Mouse (Mus musculus): ENCODE measurements around the gene Gm21973.
A peak's percentile ranks its signal among the peaks of the same experiment; 100 is the strongest.

Gene Gm21973

DNA sequence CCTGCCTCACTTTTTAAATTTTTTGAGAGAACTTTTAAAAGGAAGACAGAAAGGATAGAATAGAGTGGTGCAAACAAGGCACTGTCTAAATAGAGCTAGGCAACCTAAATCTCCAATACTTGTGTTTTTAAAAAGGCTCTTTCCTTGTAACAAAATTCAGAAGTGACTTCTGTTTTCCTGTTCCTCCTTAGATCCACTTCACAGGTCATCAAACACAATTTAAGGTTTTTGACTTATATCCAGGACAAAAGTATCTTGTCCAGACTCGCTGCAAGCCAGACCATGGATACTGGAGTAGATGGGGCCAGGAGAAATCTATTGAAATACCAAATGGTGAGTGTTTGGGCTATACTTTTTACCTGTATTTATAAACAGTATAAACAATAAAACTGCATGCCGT, at the start of gene Gm21973:
TSS of gene Gm21973 (plus strand) at position 301 of the 400 bp plus-strand sequence.
- no peak for DNase-seq (ENCODE audit: low spot score)

DNA sequence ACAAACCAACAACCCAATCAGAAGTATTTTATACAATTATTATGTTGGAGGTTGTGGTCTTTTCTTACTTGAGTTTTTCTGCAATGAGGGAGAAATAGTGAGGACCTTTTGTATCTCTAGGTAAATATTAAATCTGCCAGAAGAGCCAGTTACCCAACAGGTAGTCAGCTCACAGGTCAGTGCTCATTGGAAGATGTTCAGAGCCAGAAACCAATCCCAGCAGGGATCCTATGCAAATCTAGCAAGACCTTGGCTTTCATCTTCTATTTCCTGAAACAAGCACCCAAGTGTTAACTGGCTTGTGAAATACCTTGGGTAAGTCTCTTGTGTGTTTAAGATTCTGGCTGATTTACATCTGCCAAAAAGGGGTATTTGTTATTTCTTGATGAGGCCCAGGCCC, 48.8 kb upstream of the Gm21973 start:
- no peak for DNase-seq (ENCODE audit: low spot score)

DNA sequence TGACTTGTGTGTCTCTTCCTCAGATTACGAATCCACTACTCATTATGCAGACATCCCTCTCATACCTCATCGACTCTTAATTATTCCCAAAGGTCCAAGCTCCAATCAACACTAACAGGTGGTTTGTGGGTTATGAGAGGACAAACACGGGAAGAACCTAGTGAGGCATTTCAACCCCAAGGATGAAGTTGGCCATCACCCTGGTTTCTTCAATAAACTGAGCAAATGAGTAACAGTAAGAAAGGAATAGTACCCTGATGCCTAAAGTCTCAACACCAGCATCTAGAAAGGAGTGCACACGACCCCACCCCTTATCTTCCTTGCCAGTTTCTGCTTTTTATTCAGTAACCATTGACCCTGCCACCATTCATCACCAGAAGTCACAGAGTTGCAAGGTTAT, 47.7 kb upstream of the Gm21973 start:
- no peak for DNase-seq (ENCODE audit: low spot score)

DNA sequence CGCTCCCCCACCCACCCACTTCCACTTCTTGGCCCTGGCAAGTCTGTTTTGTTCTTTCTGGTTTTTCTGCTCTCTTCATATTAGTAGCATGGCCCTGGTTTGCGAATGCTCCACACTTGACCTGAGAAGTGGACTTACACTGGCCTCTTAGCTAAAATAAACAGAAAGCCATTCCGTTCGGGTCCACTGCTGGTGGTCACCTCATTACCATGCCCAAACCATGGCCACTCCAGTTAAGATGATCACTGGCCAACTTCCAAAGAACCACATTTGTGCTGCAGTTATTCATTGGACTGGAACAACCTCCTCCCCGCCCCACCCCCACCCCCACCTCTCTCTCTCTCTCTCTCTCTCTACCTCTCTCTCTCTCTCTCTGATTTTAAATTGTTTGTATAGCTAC, 43.6 kb upstream of the Gm21973 start:
- peak; percentile 54 for DNase-seq (ENCODE audit: low spot score)

DNA sequence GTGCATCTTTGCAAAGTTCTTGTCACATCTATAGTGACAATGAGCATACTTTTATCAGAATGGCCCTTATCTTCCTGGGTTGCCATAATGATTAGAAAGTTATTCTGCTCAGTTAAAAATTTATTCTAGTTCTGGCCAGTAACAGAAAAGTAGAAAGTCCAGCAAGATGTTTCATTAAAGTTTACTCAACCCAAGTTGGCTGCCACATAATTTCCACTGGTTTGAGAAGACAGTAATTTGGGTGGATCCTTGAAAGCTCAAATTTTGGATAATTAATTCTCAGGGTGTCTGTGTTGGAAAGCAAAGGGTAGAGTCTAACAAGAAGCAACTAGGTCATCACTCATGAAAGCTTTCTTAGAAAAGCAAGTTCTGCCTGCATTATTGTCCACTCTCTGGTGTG, 41.5 kb upstream of the Gm21973 start:
- no peak for DNase-seq (ENCODE audit: low spot score)

DNA sequence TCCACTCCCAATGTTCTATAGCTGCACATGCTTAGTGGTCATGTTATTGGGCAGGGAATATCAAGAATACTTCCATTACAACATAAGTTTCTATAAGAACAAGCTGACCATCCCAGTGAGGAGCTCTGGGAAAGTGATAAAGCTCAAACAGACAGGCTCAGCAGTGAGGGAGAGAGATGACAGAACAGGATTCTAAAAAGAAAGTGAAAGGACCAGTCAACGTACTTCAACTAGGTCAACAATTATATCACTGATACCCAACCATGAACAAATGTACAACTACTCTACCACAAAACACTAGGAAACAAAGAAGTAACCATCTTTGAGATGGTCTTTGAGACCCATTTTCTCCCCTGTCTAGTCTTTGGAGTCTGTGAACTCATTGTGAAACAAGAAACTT, 28.6 kb upstream of the Gm21973 start:
- DNase-seq (ENCODE audit: low spot score) = no peak

- no peak for DNase-seq (ENCODE audit: low spot score)
These were observed 27.1 kb upstream of the Gm21973 start for GRCm38 (mm10) chr15:10298058-10298457.

DNA sequence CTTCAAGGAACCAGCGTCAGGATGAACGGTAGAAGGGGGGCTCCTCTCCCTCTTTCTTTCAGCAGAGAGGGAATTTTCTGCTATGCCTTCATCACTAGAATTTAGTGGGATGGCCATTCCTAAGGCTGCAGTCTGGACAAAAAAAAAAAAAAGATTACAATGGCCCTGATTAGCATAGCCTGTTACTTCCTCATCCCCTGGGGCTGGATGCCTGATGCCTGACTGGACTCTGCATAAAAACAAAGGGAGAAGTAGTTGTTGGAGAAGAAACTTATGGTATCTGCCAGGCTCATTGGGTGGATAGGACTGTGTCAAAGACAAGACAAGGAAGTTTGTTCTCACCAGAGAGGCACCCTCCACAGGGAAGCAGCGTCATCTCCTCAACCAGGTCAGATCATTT, 25.7 kb upstream of the Gm21973 start:
- DNase-seq (ENCODE audit: low spot score) = no peak

DNA sequence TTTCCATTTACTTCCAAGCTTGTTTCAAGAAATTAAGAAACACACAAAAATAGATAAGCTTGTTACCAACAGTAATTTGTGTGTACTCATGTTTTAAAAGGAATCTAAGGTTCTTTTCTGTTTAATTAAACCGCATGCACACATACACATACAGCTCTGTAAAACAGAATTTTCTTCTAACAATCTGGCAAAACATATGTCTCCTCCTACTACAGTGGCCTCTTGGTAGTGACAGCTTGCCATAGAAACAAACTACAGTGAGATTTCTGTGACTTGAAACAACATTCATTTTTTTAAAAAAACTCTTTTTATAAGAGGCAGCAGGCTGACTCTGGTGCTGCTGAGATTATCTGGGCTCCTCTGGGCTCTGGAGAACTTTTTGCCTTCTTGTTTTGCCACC, 18.7 kb upstream of the Gm21973 start:
- DNase-seq (ENCODE audit: low spot score) = no peak

GRCm38 (mm10) chr15:10311826-10312225, 13.4 kb upstream of the Gm21973 start:
- DNase-seq (ENCODE audit: low spot score) = no peak

GRCm38 (mm10) chr15:10313522-10314455, 11.4 kb upstream of the Gm21973 start:
- peak; percentile 39 for DNase-seq (ENCODE audit: low spot score)

- DNase-seq (ENCODE audit: low spot score) = no peak
These were observed 5.4 kb downstream of the Gm21973 start for GRCm38 (mm10) chr15:10330626-10331025.

DNA sequence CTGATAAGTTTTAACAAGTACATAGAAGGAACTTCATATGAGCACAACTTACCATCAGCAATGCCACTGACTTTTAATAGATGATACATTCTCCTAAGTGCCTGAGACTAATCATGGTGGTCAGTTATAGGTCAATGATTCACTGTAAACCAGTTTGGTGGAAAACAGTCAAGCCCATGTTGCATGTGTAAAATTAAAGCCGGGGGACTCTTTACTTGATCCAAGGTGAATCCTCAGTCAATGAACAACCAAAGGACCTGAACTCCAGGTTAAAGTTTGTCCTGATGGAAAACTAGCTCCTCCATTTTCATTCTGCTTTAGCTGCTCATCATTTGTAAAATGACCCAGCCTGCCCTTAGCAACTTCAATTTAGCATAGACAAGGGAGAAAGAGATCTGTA, 7.4 kb downstream of the Gm21973 start:
- no peak for DNase-seq (ENCODE audit: low spot score)

DNA sequence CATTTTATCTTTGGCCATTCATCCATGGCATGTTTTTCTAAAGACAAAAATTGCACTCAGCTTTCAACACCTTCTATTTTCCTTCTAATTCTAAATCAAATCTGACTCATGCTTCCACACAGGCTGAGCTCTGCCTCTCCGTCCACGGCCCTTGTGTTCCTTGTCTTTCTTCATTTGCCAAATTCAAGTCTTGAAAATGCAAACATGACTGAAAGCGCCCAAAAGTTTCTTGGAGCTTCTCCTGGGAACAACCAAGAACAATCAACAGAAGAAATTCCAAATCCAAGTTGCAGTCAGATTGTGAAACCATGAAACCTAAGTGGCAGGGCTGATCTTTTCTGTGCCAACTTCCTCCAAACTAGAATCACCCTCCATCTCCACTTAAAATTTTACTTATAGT, 13.4 kb downstream of the Gm21973 start:
- peak; percentile 54 for DNase-seq (ENCODE audit: low spot score)

- DNase-seq (ENCODE audit: low spot score) = no peak
These were observed 21.9 kb downstream of the Gm21973 start for GRCm38 (mm10) chr15:10347044-10347443.

GRCm38 (mm10) chr15:10358039-10358948, 33.1 kb downstream of the Gm21973 start, which contains the start of gene Agxt2:
Agxt2 (plus strand) TSS chr15:10358532.
- DNase-seq (ENCODE audit: low spot score) = no peak

DNA sequence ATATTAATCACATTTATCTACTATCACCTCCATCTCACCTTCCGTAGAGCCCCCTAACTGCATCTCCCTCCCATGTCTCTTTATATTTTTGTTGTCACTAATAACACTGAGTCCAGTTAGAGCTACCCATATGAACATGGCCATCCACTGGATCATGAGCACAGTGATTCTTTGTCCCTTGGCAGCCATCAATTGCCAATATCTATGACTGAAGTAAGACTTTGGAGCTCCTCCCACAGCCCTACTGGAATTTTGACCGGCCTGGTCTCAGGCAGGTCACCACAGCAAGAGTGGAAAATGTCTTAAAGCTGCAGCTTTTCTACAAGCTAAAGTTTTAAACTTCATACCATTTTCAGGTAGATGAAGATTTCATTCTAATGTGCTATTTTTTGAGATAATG, 41.2 kb downstream of the Gm21973 start:
- DNase-seq (ENCODE audit: low spot score) = no peak

- no peak for DNase-seq (ENCODE audit: low spot score)
These were observed 50.2 kb downstream of the Gm21973 start for GRCm38 (mm10) chr15:10375404-10375803.

GRCm38 (mm10) chr15:10378338-10378959, 53.3 kb downstream of the Gm21973 start:
- no peak for DNase-seq (ENCODE audit: low spot score)

- no peak for DNase-seq (ENCODE audit: low spot score)
These were observed 54.7 kb downstream of the Gm21973 start for GRCm38 (mm10) chr15:10379757-10380458.

DNA sequence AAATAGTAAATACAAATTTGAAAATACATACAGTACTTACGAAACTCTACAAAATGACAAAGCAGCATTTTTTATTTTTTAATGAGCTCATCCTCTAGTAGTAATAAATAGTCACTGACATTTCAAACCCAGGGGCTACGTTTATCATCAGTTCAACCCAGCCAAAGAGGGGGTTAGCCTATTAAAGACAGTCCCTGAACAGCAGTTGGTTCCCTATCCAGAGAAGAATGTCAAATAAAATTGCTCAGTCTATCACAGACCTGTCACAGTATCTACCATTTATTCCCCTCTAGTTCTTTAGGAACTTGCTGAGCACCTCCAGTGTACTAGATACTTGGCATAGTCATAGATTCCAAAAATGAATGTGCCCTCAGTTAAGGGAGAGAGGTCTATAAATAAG, 62.1 kb downstream of the Gm21973 start:
- no peak for DNase-seq (ENCODE audit: low spot score)

DNA sequence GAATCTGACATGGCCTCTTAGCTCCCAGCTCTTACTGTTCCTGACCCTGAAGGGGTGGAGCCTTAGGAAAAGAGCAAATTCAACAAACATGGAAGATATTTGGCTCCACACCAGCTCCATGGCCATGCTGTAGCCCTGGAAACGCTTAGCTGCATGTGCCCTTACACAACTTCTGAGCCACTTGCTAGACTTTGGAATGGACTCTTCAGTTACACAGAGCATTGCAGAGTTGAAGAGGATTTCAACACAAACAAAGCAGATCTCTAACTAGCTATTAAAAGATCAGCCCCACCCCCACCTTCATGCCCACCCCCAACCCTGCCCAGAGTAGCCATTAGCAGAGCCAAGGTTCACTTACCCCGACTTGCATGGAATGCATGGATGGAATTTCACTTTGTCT, 74.6 kb downstream of the Gm21973 start:
- peak; percentile 69 for DNase-seq (ENCODE audit: low spot score)
